Mouse (Mus musculus) lung, embryonic 16.5 days (tissue): ENCODE data around the gene Gtf2h2. TPM values are rescaled to one million over a fixed set of nuclear protein-coding genes. Genes with fewer than 3 reads are reported as not detected.
A peak's percentile ranks its signal among the peaks of the same experiment; 100 is the strongest.
"Not testable (repeated sequence)": the region's sequence is repeated elsewhere in the genome, so short reads cannot be mapped to it uniquely, and the experiment has no call there.

Experiments
- ATAC-seq: fragments of 200-750 bp; cut with Nextera tagmentation; 2 replicates; pipeline ENCODE4 v1.8.0; 2017; ENCODE audit warnings: low read depth, mild to moderate bottlenecking, moderate library complexity
- H3K27ac ChIP-seq: fragments of 300-500 bp; sonication (generic); 2 replicates; pipeline ENCODE4 v1.5.1; 2014; ENCODE audit warnings: mild to moderate bottlenecking, control low read depth, low read length
- H3K27me3 ChIP-seq: fragments of 300-500 bp; sonication (generic); 2 replicates; pipeline ENCODE4 v1.6.1; 2014; ENCODE audit warnings: low read depth, low read length, mixed read lengths; ENCODE audit not compliant: control insufficient read depth, insufficient read depth
- H3K36me3 ChIP-seq: fragments of 300-500 bp; sonication (generic); 2 replicates; pipeline ENCODE4 v1.6.1; 2014; ENCODE audit warnings: low read length; ENCODE audit not compliant: control insufficient read depth, insufficient read depth
- H3K4me1 ChIP-seq: fragments of 300-500 bp; sonication (generic); replicated peaks from 2 replicates; pipeline ENCODE4 v1.6.1; 2014; ENCODE audit warnings: low read length, mixed read lengths; ENCODE audit not compliant: control insufficient read depth, insufficient read depth
- H3K4me2 ChIP-seq: fragments of 300-500 bp; sonication (generic); 2 replicates; pipeline ENCODE4 v1.6.1; 2014; ENCODE audit warnings: low read depth, low read length, control low read depth
- H3K4me3 ChIP-seq: fragments of 300-500 bp; sonication (generic); 2 replicates; pipeline ENCODE4 v1.5.1; 2014; ENCODE audit warnings: mild to moderate bottlenecking, low read length, control low read depth
- H3K9ac ChIP-seq: fragments of 300-500 bp; sonication (generic); 2 replicates; pipeline ENCODE4 v1.6.1; 2014; ENCODE audit warnings: low read length, control low read depth
- H3K9me3 ChIP-seq: fragments of 300-500 bp; sonication (generic); 2 replicates; pipeline ENCODE4 v1.6.1; 2016; ENCODE audit warnings: low read length; ENCODE audit not compliant: control insufficient read depth
- WGBS: fragments of 180-500 bp; shearing (Covaris S2); extraction: QIAGEN DNeasy Blood & Tissue Kit; methylation state at CpG from one replicate; pipeline ENCODE4 v1.1.7; 2014; 5-methylcytosine and 5-hydroxymethylcytosine counted together
- polyA plus RNA-seq: library from polyadenylated mRNA; unstranded; fragments of >200 nt; fragmentation: Nextera tagmentation; extraction: Ambion mirVana; gene quantifications from 2 replicates; pipeline ENCODE4 v1.2.1, GENCODE M21; 2015

Gtf2h2 gene
- polyA plus RNA-seq, 1 experiment from 2014 or later, result 68.5 TPM

DNA sequence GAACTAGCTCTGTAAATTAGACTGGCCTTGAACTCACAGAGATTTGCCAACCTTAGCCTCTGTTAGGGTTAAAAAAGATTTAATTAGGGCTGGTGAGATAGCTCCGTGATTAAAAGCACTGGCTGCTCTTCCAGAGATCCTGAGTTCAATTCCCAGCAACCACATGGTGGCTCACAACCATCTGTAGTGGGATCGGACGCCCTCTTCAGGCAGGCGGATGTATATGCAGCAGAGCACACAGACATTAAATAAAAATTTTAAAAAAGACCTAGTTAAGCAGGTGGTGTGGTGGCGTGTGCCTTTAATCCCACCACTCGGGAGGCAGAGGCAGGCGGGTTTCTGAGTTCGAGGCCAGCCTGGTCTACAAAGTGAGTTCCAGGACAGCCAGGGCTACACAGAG is 2.0 kb upstream of the Gtf2h2 start:
- not testable (repeated sequence) for ATAC-seq
- WGBS, result 65% methylated on average over 8 of the region's 8 CpGs

DNA sequence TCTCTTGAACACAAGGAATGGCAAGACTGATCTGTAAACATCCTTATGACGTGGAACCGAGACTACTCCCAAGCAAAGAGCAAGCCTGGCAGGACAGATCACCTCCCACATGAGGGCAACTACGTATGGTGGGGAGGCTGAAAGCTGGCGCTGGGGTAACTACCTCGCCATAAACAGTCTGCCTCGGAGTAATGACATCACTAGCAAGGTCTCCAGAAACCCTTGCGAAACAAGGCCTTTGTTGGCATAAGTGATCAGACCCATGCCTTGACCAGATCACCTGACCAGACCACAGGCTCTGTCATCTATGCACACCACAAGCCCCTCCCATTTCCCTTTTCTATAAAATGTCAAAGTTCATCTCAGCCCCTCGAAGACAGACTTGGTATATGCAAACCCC is 934 bp upstream of the Gtf2h2 start:
- Histone ChIP-seq H3K4me1 (peaks cover 11% of the 10 kb centered on the region), H3K4me2 (no peak overlapping the region), H3K9me3 (no peaks in the 10 kb centered on the region), H3K27me3 (no peaks in the 10 kb centered on the region), H3K27ac (no peak overlapping the region), H3K9ac (no peak overlapping the region), H3K36me3 (peaks cover 5% of the 10 kb centered on the region), H3K4me3 (no peak overlapping the region)
- no peak for ATAC-seq
- 58% methylated on average over 8 of the region's 8 CpGs for WGBS

More for the DNA sequence above, 2.0 kb upstream of the Gtf2h2 start:
- not testable (repeated sequence) for H3K27me3 ChIP-seq, H3K9ac ChIP-seq, H3K27ac ChIP-seq, H3K4me3 ChIP-seq, H3K4me2 ChIP-seq, H3K9me3 ChIP-seq, H3K36me3 ChIP-seq
- H3K4me1 ChIP-seq, result peaks cover 11% of the 10 kb centered on the region

DNA sequence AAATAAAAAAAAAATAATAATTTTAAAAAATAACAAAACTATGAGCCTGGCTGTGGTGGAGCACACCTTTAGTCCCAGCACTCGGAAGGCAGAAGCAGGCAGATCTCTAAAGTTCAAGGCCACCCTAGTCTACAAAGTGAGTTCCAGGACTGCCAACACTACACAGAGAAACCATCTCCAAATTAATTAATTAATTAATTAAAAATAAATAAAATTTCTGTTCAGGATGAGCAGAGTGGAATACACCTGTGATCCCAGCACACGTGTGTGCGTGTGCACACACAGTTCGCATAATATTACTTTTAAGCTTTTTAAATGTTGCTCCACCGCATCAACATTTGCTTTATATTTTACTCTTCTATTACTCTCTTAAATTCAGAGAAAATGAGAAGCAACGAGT is 756 bp downstream of the Gtf2h2 start:
- Histone ChIP-seq H3K36me3 (peaks cover 11% of the 10 kb centered on the region), H3K27ac (peak overlapping the region; percentile 83; the same call in 1 of the 2 replicates), H3K4me1 (peaks cover 11% of the 10 kb centered on the region), H3K4me3 (peak overlapping the region; percentile 94), H3K9me3 (no peaks in the 10 kb centered on the region), H3K4me2 (peak overlapping the region; percentile 80), H3K9ac (peak overlapping the region; percentile 92), H3K27me3 (no peaks in the 10 kb centered on the region)
- no peak for ATAC-seq
- 16% methylated on average over 6 of the region's 6 CpGs for WGBS

DNA sequence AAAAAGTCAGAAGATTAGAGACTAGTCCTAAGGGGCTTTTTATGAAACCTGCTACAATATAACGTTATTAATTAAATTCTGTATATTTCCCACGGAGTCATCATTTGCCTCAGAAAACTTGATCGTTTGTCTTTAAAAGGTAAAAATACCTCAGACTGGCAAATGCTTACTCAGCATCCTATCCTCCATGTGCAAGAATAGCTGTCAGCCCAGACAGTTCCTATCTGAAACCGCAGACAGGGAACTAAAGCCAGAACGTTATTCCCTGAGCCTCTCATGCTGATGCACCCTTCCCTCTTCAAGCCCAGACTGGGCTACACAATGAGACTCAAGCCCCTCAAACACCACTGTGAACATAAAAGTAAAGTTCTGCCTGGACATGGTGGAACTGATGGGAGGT is 2.0 kb downstream of the Gtf2h2 start:
- Histone ChIP-seq H3K27me3 (no peaks in the 10 kb centered on the region), H3K9ac (no peak overlapping the region), H3K27ac (no peak overlapping the region), H3K36me3 (peaks cover 15% of the 10 kb centered on the region), H3K9me3 (no peaks in the 10 kb centered on the region), H3K4me1 (peaks cover 11% of the 10 kb centered on the region), H3K4me3 (no peak overlapping the region), H3K4me2 (no peak overlapping the region)
- ATAC-seq, result no peak
- 87% methylated on average over 5 of the region's 5 CpGs for WGBS

DNA sequence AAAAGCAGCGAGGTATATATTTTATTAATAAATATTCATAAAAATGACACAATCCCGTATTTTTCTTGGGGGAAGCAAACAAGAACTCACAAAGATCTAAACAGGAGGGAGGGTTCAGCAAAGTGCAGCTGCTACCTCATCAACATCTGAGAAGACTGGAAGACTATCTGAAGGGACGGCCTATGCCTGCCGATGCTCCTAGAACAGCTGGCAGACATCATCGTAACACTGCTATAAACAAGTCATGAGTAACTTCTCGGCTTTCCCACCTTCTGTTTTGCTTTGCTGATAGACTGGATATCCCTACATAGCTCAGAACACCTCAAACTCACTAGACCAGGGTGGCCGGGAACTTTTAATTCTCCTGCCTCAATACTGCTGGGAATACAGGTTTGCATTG is 8.8 kb downstream of the Gtf2h2 start:
- Histone ChIP-seq H3K36me3 (peaks cover 27% of the 10 kb centered on the region), H3K4me1 (no peaks in the 10 kb centered on the region), H3K4me2 (no peak overlapping the region), H3K27ac (no peak overlapping the region), H3K9ac (no peak overlapping the region), H3K4me3 (no peak overlapping the region), H3K9me3 (no peaks in the 10 kb centered on the region), H3K27me3 (no peaks in the 10 kb centered on the region)
- ATAC-seq, result no peak
- 61% methylated on average over 7 of the region's 7 CpGs for WGBS

DNA sequence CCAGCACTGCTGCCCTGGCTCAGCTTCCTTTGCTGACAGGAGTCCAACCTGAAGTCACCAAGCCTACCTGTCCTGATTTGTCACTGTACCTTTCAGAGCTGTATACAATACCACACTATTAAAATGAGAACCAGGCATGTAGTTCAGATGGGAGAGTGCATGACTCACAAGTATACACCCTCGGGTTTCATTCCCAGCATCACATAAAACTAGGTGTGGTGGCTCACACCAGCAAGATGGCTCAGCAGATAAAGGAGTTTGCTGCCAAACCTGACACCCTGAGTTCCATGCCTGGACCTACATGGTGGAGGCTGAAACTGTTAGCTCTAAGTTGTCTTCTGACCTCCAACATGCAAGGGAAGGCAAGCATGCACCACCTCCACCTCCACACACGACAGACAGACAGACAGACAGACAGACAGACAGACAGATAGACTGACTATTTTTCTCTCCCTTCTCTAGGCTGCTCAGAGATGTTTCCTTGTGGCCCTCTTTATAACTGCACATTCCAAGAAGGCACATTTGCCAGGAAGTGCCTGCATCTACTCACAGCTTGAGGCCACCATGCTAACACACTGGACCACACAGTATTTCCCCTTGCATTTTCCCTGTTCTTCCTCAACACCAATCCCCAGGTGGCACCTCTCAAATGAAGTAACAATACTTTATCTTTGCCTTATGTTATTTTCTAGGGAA is 28.7 kb downstream of the Gtf2h2 start:
- no peaks in the 10 kb centered on the region for H3K27me3 ChIP-seq
- no peaks in the 10 kb centered on the region for H3K9me3 ChIP-seq
- ATAC-seq, result no peak
- H3K4me1 ChIP-seq, result no peaks in the 10 kb centered on the region
- no peak overlapping the region for H3K4me2 ChIP-seq
- no peak overlapping the region for H3K27ac ChIP-seq
- H3K36me3 ChIP-seq, result peaks cover 30% of the 10 kb centered on the region
- no peak overlapping the region for H3K4me3 ChIP-seq
- WGBS, result 82% methylated on average over 2 of the region's 2 CpGs
- no peak overlapping the region for H3K9ac ChIP-seq

DNA sequence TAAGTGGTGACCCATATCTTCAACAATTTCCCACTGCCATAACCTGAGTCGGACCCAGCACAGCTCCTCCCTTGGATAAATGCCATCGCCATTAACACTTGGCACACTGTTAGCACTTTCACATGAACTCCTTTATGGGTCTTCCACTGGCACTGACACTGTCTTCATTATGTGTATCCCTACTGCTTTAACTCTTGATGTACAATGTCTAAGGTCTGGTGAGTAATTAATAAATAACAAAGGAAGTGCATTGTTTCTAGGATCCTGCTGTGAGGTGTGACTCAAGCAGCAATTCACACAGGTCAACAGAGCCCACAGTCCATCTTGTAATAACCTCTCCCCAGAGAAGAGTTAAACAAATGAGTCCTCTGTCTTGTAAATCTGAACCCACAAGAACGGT is 31.0 kb downstream of the Gtf2h2 start:
- 71% methylated on average over 3 of the region's 3 CpGs for WGBS

DNA sequence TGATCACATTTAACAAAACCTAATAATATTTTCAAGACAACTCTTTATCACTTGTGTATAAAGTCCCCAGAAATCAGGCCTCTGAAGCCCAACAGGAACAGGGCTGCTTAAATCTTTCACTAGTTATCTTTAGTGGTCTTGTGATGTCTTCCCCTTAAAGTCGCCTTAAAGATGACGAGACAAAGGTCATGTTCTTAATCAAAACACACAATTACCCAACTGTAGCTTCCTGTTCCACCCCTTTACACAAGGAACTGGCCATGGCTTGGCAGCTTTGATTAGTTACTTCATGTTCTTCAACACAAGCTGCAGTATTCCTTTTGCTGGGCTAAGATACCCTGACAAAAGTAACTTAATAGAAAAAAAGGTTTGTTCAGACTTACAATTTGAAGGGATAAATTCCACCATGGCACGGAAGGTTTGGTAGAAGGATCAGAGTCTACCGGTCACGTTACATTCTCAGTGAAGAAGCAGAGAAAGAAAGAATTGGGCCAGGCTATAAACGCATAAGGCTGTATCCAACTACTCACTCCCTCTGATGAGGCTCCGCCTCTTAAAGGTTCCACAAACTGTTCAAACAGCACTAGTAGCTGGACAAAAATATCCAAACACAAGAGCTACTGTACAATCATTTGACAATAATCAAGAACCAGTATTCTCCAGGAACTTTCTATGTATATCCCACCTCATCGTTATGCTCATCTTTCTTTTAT is 39.8 kb downstream of the Gtf2h2 start, which contains the start of gene Naip1:
Naip1 (minus strand) TSS at position 455 of the 713 bp plus-strand sequence.
- ATAC-seq, result not testable (repeated sequence)
- 69% methylated on average over 8 of the region's 8 CpGs for WGBS

More for the DNA sequence above, 31.0 kb downstream of the Gtf2h2 start:
- no peaks in the 10 kb centered on the region for H3K27me3 ChIP-seq
- no peak overlapping the region for H3K9ac ChIP-seq
- H3K4me3 ChIP-seq, result no peak overlapping the region
- H3K36me3 ChIP-seq, result peaks cover 14% of the 10 kb centered on the region
- no peaks in the 10 kb centered on the region for H3K9me3 ChIP-seq
- ATAC-seq, result no peak
- H3K4me1 ChIP-seq, result no peaks in the 10 kb centered on the region
- no peak overlapping the region for H3K4me2 ChIP-seq
- H3K27ac ChIP-seq, result no peak overlapping the region

DNA sequence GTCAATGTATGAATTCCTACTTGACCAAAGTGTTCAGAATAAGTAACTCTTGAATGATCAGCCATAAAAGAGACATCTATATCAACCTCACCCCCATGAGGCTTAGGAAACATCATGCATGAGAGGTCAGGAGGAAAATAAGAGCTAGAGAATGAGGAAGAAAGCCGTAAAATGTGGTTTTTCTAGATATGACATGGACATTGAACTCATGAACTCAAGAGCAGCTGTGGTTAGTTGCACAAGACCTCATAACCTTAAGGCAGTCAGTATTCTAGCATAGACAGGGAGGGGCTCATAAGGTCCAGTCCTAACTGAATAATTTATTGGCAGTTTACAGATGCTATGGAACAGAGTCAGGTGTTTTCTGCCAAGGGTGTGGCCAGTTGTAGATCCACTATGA is 42.9 kb downstream of the Gtf2h2 start:
- Histone ChIP-seq H3K4me3 (no peak overlapping the region), H3K4me1 (no peaks in the 10 kb centered on the region), H3K4me2 (no peak overlapping the region), H3K27ac (no peak overlapping the region), H3K9ac (no peak overlapping the region), H3K9me3 (no peaks in the 10 kb centered on the region), H3K27me3 (no peaks in the 10 kb centered on the region), H3K36me3 (no peaks in the 10 kb centered on the region)
- 74% methylated on average over 1 of the region's 1 CpGs for WGBS
- no peak for ATAC-seq

More for the DNA sequence above, 39.8 kb downstream of the Gtf2h2 start, which contains the start of gene Naip1:
- H3K27me3 ChIP-seq, H3K4me3 ChIP-seq, H3K27ac ChIP-seq, H3K36me3 ChIP-seq, H3K9ac ChIP-seq, H3K4me2 ChIP-seq, H3K9me3 ChIP-seq, H3K4me1 ChIP-seq: not testable (repeated sequence)
